Comparison of ENCODE assay signal across 20 mouse cellular contexts in genomic region chr2:103341375-103341971, GRCm38 (mm10). TPM values are rescaled to one million over a fixed set of nuclear protein-coding genes. Genes with fewer than 3 reads are reported as not detected.
"Had no signal": no experiment of that assay in that cellular context is flagged by ENCODE, and none has a peak within 500 bp of the region (broad histone marks: within the 10 kb centered on the region; RNA-seq: fewer than 3 reads in every experiment).

No protein-coding gene starts in this region.

- DNase-seq: liver, postnatal 0 days; lung, adult 2 months; lung, postnatal 10 days; retina, postnatal 1 day; right cerebral cortex, adult 18-20 months; right cerebral cortex, postnatal 25 days; right cerebral cortex, postnatal 4 days; spleen, adult 18-20 months; thymus, adult 2 months; thymus, postnatal 25 days; thymus, postnatal 4 days had no signal

- H3K4me1 ChIP-seq: lung, embryonic 15.5 days; megakaryocyte, embryonic 14.5 days; midbrain, embryonic 13.5 days; midbrain, embryonic 15.5 days; neural tube, embryonic 13.5 days; neural tube, embryonic 15.5 days had no signal

- H3K27ac ChIP-seq: lung, embryonic 15.5 days; macrophage; midbrain, embryonic 13.5 days; midbrain, embryonic 15.5 days; neural tube, embryonic 13.5 days; neural tube, embryonic 15.5 days had no signal

- H3K4me3 ChIP-seq: lung, embryonic 15.5 days; megakaryocyte, embryonic 14.5 days; midbrain, embryonic 13.5 days; midbrain, embryonic 15.5 days; neural tube, embryonic 13.5 days; neural tube, embryonic 15.5 days had no signal

- H3K27me3 ChIP-seq: lung, embryonic 15.5 days; midbrain, embryonic 15.5 days; neural tube, embryonic 13.5 days; neural tube, embryonic 15.5 days had no signal

- H3K9me3 ChIP-seq: lung, embryonic 15.5 days; megakaryocyte, embryonic 14.5 days; midbrain, embryonic 13.5 days; midbrain, embryonic 15.5 days; neural tube, embryonic 13.5 days; neural tube, embryonic 15.5 days had no signal

- H3K9ac ChIP-seq: liver, postnatal 0 days; lung, embryonic 15.5 days; midbrain, embryonic 13.5 days; midbrain, embryonic 15.5 days; neural tube, embryonic 13.5 days; neural tube, embryonic 15.5 days had no signal

- H3K4me2 ChIP-seq: lung, embryonic 15.5 days; midbrain, embryonic 11.5 days; midbrain, embryonic 13.5 days; midbrain, embryonic 15.5 days; neural tube, embryonic 13.5 days; neural tube, embryonic 15.5 days had no signal

- ATAC-seq: liver, postnatal 0 days; midbrain, embryonic 13.5 days; midbrain, embryonic 15.5 days had no signal

- H3K36me3 ChIP-seq: lung, embryonic 15.5 days; midbrain, embryonic 13.5 days; midbrain, embryonic 15.5 days; neural tube, embryonic 13.5 days; neural tube, embryonic 15.5 days had no signal

RNA-seq across cellular contexts. Expression of gene Ehf, which starts 38.4 kb away (rescaled TPM):
- total RNA-seq: megakaryocyte progenitor cell, adult 5-6 weeks had no signal
- polyA plus RNA-seq: midbrain, embryonic 11.5 days; neural tube, embryonic 15.5 days had no signal
